Mouse (Mus musculus) leukemia stem cell, adult 10-12 weeks (primary cell): Measurements from ENCODE around the gene Glud1. TPM values are rescaled to one million over a fixed set of nuclear protein-coding genes. Genes with fewer than 3 reads are reported as not detected.

Experiments
- polyA plus RNA-seq: library from polyadenylated mRNA; stranded (reverse); fragments of >175 nt; gene quantifications from 2 replicates; pipeline ENCODE4 v1.2.3, GENCODE M21; 2012; ENCODE audit warnings: low replicate concordance

Gene Glud1
- polyA plus RNA-seq = 25.0 and 63.0 TPM in 2 replicates

DNA sequence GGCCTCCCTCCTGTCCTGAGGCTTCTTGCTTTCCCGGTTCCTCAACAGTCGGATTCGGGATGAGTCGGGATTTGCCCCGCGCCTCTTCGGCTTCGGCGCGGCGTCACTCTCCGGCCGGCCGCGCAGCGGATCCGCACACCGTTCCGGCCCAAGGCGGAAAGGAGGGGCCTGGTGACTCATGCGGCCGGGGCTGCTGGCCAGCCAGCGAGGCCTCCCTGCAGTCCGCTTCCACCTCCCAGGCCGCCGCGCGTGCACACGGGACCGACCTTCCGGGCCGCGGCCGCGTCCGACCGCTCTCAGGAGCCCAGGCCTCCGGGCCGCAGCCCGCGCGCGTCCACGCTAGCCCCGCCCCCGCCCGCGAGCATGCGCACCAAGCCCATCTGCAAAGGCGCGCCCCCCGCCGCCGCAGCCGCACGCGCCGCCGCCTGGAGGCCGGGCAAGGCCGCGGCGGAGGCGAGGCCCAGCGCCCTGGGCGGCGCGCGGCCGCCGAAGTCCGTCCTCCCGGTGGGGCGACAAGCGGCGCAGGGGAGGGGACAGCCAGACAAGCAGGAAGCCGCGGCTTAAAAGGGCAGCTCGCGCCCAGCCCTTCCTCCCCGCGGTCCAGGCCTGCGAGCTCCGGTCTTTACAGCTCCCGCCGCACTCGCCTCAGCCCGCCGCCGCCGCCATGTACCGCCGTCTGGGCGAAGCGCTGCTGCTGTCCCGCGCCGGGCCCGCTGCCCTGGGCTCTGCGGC is at the start of gene Glud1, which contains the start of gene Shld2:
TSS of gene Glud1 (plus strand) at position 494 of the 732 bp plus-strand sequence.
TSS of gene Shld2 (minus strand) at position 260 of the 732 bp plus-strand sequence.

DNA sequence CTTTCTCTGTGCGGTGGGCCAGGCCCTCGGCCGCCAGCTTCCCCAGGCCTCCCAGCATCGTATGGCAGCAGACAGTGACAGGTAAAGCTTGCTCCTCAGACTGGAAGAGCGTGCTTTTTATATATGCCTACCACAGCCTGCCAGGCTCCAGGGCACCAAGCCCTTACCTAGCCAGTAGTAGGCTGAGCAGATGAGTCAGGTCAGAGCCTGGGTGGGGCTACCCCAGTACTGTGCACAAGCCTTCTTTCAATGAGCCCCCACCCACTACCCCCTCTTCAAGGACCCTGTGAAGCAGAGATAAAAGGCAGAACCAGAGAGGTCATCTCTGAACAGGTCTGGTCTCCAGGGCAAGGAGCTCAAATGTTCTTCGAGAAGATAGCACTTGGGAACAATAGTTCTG is 44.8 kb downstream of the Glud1 start, which contains the start of gene Fam25c:
TSS of gene Fam25c (minus strand) at position 133 of the 400 bp plus-strand sequence.

GRCm38 (mm10) chr14:34374577-34374976 is 64.0 kb downstream of the Glud1 start, which contains the start of gene Sncg:
Sncg (minus strand) TSS chr14:34374789.

DNA sequence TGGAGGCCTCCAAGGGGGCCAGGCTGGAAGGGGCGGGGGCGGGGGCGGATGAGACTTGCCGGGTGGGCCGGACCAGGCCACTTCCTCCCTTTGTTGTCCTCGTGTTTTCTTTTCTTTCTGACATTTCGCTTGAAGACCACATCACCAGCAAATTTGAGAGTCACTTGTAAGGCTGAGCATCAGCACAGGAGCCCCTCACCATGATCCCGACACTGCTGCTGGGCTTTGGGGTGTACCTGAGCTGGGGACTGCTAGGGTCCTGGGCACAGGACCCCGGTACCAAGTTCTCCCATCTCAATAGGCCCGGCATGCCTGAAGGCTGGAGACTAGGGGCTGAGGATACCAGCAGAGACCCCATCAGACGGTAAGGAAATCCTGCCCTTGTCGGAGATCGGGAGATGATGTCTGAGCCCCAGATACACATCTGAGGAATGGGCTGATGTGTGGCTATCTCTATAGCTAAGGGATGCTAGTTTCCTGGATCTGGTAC is 64.9 kb downstream of the Glud1 start, which contains the start of gene Mmrn2:
TSS of gene Mmrn2 (plus strand) at position 51 of the 490 bp plus-strand sequence.

Other genes starting within 250 kb of the Glud1 start
- not detected in 2 replicates for gene Anxa8, start 224.7 kb upstream of the Glud1 start, polyA plus RNA-seq
- not detected in 2 replicates for gene A630023A22Rik, start 208.0 kb upstream of the Glud1 start, polyA plus RNA-seq
- not detected in 2 replicates for gene Npy4r, start 158.2 kb upstream of the Glud1 start, polyA plus RNA-seq
- not detected in 2 replicates for gene Gprin2, start 109.1 kb upstream of the Glud1 start, polyA plus RNA-seq
- 0.14 and 0.55 TPM in 2 replicates for gene Syt15, start 91.1 kb upstream of the Glud1 start, polyA plus RNA-seq
- gene Shld2, start 234 bp upstream of the Glud1 start, polyA plus RNA-seq = 6.3 and 6.8 TPM in 2 replicates
- gene Fam25c, start 44.7 kb downstream of the Glud1 start, polyA plus RNA-seq = not detected in 2 replicates
- not detected in 2 replicates for gene Sncg, start 64.1 kb downstream of the Glud1 start, polyA plus RNA-seq
- gene Mmrn2, start 64.7 kb downstream of the Glud1 start, polyA plus RNA-seq = 0.60 and 1.2 TPM in 2 replicates
- 0.13 TPM in 1 of 2 replicates, not detected in the other for gene Bmpr1a, start 192.6 kb downstream of the Glud1 start, polyA plus RNA-seq
- not detected in 2 replicates for gene 9230112D13Rik, start 212.1 kb downstream of the Glud1 start, polyA plus RNA-seq